Mouse (Mus musculus) embryonic facial prominence, embryonic 12.5 days (tissue): Measurements from ENCODE around the gene Paqr3. TPM values are rescaled to one million over a fixed set of nuclear protein-coding genes. Genes with fewer than 3 reads are reported as not detected.

Experiments
- ATAC-seq: fragments of 200-750 bp; cut with Nextera tagmentation; 2 replicates; pipeline ENCODE4 v1.8.0; 2017; ENCODE audit not compliant: insufficient number of reproducible peaks, insufficient read depth, low FRiP score, low TSS enrichment
- H3K27ac ChIP-seq: fragments of 300-500 bp; sonication (generic); 2 replicates; pipeline ENCODE4 v1.5.1; 2016; ENCODE audit warnings: mild to moderate bottlenecking
- H3K27me3 ChIP-seq: fragments of 300-500 bp; sonication (generic); 2 replicates; pipeline ENCODE4 v1.6.1; 2016; ENCODE audit warnings: mild to moderate bottlenecking, moderate library complexity
- H3K36me3 ChIP-seq: fragments of 300-500 bp; sonication (generic); 2 replicates; pipeline ENCODE4 v1.6.1; 2016; ENCODE audit warnings: mild to moderate bottlenecking
- H3K4me1 ChIP-seq: fragments of 300-500 bp; sonication (generic); 2 replicates; pipeline ENCODE4 v1.6.1; 2016
- H3K4me2 ChIP-seq: fragments of 300-500 bp; sonication (generic); replicated peaks from 2 replicates; pipeline ENCODE4 v1.6.1; 2016; ENCODE audit warnings: mild to moderate bottlenecking, moderate library complexity
- H3K4me3 ChIP-seq: fragments of 300-500 bp; sonication (generic); 2 replicates; pipeline ENCODE4 v1.5.1; 2016; ENCODE audit warnings: mild to moderate bottlenecking
- H3K9ac ChIP-seq: fragments of 300-500 bp; sonication (generic); 2 replicates; pipeline ENCODE4 v1.6.1; 2016; ENCODE audit warnings: mild to moderate bottlenecking, moderate library complexity
- H3K9me3 ChIP-seq: fragments of 300-500 bp; sonication (generic); 2 replicates; pipeline ENCODE4 v1.6.1; 2016; ENCODE audit warnings: mild to moderate bottlenecking, moderate library complexity
- WGBS: fragments of 180-500 bp; shearing (Covaris S2); methylation state at CpG from one replicate; pipeline ENCODE4 v1.1.7; 2016; 5-methylcytosine and 5-hydroxymethylcytosine counted together
- polyA plus RNA-seq: library from polyadenylated mRNA; unstranded; fragments of >200 nt; fragmentation: Nextera tagmentation; extraction: Ambion mirVana; gene quantifications from 2 replicates; pipeline ENCODE4 v1.2.1, GENCODE M21; 2016

Gene Paqr3
- polyA plus RNA-seq, 1 experiment from 2014 or later: 8.8 TPM

DNA sequence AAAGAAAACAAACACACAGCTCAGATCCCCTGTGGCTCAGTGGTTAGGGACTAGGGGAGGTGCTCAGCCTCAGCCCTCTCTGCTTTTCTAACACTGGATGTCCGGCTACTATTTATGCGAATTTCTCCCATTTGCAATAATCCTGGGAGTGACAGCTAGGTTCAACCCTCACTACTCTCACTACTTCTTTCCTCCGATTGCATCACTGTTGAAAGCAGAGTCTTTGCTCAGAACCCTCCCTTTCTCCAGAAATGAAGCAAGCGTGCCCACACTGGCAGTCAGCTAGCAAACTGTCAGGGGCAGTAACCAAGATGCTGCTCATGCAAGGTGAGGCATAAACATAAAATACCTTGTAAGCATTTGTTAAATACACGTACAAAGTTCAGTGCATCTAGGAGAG, 3.1 kb downstream of the Paqr3 start:
- WGBS: 87% methylated on average over 5 of the region's 5 CpGs
- peaks cover 11% of the 10 kb centered on the region for H3K4me1 ChIP-seq
- no peak overlapping the region for H3K9ac ChIP-seq
- no peaks in the 10 kb centered on the region for H3K36me3 ChIP-seq
- no peak for ATAC-seq
- no peak overlapping the region for H3K4me2 ChIP-seq
- H3K4me3 ChIP-seq: no peak overlapping the region
- no peaks in the 10 kb centered on the region for H3K27me3 ChIP-seq
- H3K27ac ChIP-seq: no peak overlapping the region
- H3K9me3 ChIP-seq: no peaks in the 10 kb centered on the region

DNA sequence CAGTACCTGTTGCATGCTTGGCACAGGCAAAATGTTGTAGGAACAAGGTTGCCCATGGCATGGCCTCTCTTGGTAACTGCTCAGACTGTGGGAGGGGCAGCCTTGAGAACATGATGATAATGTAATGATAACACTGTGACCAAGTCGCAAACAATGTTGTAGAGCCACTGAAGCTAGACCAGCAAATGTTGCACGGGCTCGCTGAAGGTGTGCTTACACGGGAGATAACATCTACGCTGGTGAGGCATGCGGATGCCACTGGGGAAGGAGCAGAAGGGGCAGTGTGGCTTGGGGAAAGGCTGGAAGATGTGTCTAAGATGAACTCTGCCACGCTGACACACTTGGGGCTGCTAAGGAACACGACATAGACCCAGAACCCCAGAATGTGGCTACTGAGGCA, 11.4 kb downstream of the Paqr3 start:
- Histone ChIP-seq H3K27me3 (no peaks in the 10 kb centered on the region), H3K36me3 (peaks cover 12% of the 10 kb centered on the region; the same call in 1 of the 2 replicates), H3K4me2 (no peak overlapping the region), H3K4me3 (no peak overlapping the region), H3K9ac (no peak overlapping the region), H3K4me1 (no peaks in the 10 kb centered on the region; the same call in 1 of the 2 replicates), H3K27ac (no peak overlapping the region), H3K9me3 (no peaks in the 10 kb centered on the region)
- WGBS: 90% methylated on average over 8 of the region's 8 CpGs
- ATAC-seq: no peak

DNA sequence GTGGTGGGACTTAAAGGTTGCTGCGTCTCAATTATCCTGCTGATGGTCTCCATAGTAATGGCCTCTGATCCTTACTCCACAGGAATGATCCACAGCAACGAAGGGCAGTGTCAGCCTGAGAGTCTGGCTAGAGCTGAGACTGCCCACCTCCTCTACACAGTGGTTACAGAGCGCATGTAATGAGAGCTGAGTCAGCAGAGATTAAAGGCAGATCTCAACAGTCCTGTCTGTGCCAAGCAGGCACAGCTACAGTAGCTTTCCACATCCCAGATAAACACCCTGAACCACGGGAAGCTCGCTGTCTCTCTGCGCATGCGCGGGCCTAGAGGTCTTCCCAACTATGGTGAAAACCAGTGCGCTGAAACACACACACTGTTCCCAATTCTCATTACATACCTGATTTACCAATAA, 13.8 kb downstream of the Paqr3 start:
- Histone ChIP-seq H3K4me2 (no peak overlapping the region), H3K9ac (no peak overlapping the region), H3K36me3 (peaks cover 10% of the 10 kb centered on the region; the same call in 1 of the 2 replicates), H3K9me3 (no peaks in the 10 kb centered on the region), H3K4me3 (no peak overlapping the region), H3K27ac (no peak overlapping the region), H3K4me1 (no peaks in the 10 kb centered on the region), H3K27me3 (no peaks in the 10 kb centered on the region)
- ATAC-seq: no peak
- WGBS: 77% methylated on average over 9 of the region's 9 CpGs

DNA sequence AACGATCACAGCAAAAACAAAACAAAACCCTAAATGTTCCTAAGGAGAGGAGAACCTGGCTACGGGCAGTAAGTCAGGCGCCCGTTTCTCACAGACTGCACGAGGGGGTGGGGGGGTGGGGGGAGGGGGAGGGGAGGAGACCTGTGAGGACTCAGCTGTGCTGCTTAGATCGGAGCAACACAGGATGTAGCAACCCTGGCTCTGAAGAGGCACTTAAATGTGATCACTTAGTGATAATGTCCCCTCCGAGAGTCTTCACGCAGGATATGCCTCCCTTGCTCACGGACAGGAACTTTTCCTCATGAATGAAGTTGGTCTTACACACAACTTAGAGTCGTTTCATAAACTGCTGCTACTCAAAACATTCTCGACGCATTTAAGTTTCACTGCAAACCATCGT, 16.1 kb downstream of the Paqr3 start:
- Histone ChIP-seq H3K4me3 (no peak overlapping the region), H3K9ac (no peak overlapping the region), H3K9me3 (no peaks in the 10 kb centered on the region), H3K27me3 (no peaks in the 10 kb centered on the region), H3K27ac (no peak overlapping the region), H3K4me2 (no peak overlapping the region), H3K36me3 (no peaks in the 10 kb centered on the region), H3K4me1 (no peaks in the 10 kb centered on the region)
- whole genome bisulfite sequencing: 66% methylated on average over 12 of the region's 13 CpGs
- ATAC-seq: no peak

DNA sequence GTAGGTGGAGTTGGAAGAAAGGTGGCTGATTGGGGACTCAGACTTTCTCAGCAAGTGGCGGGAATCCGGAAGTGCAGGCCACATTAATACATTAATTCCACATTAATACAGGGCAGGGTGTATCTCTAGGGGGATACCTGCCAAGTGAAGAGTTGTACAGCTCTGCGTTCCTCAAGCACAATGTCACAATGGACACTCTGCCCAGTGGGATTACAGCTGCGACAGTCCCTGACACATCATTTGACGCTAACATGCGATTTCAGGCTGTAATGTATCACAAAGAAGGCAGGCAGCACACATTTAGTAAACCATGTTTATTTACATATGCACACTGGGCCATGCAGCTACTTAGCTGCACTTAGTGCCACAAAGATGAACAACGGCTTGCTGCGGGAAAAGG, 18.4 kb downstream of the Paqr3 start:
- no peaks in the 10 kb centered on the region for H3K9me3 ChIP-seq
- no peak for ATAC-seq
- no peak overlapping the region for H3K9ac ChIP-seq
- no peak overlapping the region for H3K4me3 ChIP-seq
- peaks cover 3% of the 10 kb centered on the region; the same call in 1 of the 2 replicates for H3K36me3 ChIP-seq
- no peak overlapping the region for H3K27ac ChIP-seq
- H3K4me2 ChIP-seq: no peak overlapping the region
- 76% methylated on average over 8 of the region's 8 CpGs for WGBS
- no peaks in the 10 kb centered on the region for H3K27me3 ChIP-seq
- H3K4me1 ChIP-seq: no peaks in the 10 kb centered on the region

DNA sequence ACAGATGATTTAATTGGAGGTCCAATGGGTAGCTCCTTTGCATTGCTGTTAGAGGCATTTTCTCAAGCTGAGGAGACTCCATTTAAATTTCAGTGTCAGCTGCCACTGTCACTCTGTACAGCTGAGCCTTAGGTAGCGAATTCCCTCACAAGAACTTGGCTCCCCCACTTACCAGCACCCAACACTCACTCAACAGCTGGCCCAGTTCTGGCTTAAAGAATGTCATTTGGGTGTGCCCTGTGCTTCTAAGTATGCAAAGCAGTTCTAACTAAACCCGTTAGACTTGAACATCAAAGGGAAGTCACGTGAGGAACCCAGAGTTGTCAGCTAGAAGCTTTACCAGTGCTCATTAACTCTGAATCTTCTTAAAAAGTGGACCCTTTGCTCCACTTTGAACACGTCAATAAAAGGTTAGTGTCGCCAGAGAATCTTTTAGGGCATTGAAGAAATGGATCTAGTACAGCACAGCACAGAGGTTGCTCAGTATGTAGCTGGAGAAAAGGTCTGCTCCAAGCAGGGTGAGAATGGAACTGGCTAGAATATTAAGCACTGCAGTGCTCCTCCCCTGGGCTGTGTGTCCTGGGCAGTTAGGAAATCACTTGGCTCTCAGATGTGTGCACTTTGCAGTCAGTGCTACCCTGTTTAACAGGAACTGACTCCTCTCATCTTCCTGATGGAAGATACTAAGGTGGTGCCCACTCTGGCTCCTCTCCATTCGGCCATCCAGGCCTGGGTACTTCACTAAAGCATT, 21.2 kb downstream of the Paqr3 start:
- no peaks in the 10 kb centered on the region for H3K9me3 ChIP-seq
- no peak overlapping the region for H3K9ac ChIP-seq
- no peaks in the 10 kb centered on the region for H3K27me3 ChIP-seq
- 73% methylated on average over 6 of the region's 6 CpGs for WGBS
- H3K4me1 ChIP-seq: no peaks in the 10 kb centered on the region
- peaks cover 20% of the 10 kb centered on the region for H3K36me3 ChIP-seq
- H3K4me2 ChIP-seq: no peak overlapping the region
- ATAC-seq: no peak
- no peak overlapping the region for H3K27ac ChIP-seq
- no peak overlapping the region for H3K4me3 ChIP-seq

DNA sequence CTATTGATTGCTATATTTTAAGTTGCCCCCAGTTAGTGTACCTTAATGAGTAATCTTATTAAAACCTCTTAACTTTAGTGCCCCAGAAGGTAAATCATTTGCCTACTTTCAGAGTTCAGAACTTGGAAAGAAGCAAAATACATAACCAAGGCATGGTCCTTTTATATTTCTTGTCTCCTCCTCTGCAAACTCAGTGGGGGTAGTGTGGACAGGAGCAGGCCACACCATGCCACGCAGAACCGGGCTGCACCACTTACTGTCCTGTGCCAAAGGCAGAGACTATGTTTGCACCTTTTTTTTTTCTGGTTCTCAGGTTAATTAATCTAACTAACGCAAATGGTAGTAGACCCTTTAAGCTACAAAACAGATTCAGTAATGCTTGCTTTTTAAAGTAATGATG, 22.0 kb downstream of the Paqr3 start:
- H3K36me3 ChIP-seq: peaks cover 21% of the 10 kb centered on the region
- H3K4me2 ChIP-seq: no peak overlapping the region
- ATAC-seq: no peak
- WGBS: 86% methylated on average over 3 of the region's 3 CpGs
- H3K9ac ChIP-seq: no peak overlapping the region
- H3K27ac ChIP-seq: no peak overlapping the region
- H3K4me1 ChIP-seq: no peaks in the 10 kb centered on the region
- no peaks in the 10 kb centered on the region for H3K27me3 ChIP-seq
- no peak overlapping the region for H3K4me3 ChIP-seq
- H3K9me3 ChIP-seq: no peaks in the 10 kb centered on the region

DNA sequence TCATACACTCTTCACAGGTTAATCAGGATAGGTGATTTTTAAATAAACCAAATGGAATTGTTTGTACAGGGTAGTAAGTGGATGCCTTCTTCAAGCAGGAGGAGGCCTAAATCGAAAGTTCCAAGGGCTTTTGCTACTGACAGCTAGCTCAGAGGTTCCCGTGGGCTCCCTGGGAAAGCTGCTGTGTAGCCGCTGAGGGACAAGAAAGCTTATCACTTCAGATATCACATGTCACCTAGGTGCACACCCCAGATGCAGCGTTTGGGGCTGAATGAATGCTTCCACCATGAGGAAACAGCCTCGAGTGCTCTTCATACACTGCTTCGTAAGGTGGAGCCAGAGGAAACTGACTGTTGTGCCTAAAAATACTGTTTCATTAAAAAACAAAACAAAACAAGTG, 23.2 kb downstream of the Paqr3 start:
- Histone ChIP-seq H3K4me2 (no peak overlapping the region), H3K4me1 (no peaks in the 10 kb centered on the region), H3K9ac (no peak overlapping the region), H3K4me3 (no peak overlapping the region), H3K27me3 (no peaks in the 10 kb centered on the region), H3K36me3 (peaks cover 25% of the 10 kb centered on the region), H3K9me3 (no peaks in the 10 kb centered on the region), H3K27ac (no peak overlapping the region)
- no peak for ATAC-seq
- 81% methylated on average over 6 of the region's 6 CpGs for WGBS

DNA sequence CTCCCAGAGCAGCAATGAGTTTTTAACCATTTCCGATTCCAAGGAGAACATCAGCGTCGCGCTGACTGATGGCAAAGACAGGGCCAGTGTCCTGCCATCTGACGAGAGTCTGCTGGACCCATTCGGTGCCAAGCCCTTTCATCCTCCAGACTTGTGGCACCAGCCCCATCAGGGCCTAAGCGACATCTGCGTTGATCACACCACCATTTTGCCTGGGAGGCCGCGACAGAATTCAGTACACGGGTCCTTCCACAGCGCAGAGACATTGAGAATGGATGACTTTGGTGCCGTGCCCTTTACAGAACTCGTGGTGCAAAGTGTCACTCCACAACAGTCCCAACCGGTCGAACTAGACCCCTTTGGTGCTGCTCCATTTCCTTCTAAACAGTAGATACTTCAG, 23.6 kb downstream of the Paqr3 start:
- Histone ChIP-seq H3K27me3 (no peaks in the 10 kb centered on the region), H3K36me3 (peaks cover 25% of the 10 kb centered on the region), H3K4me2 (no peak overlapping the region), H3K4me3 (no peak overlapping the region), H3K9me3 (no peaks in the 10 kb centered on the region), H3K4me1 (no peaks in the 10 kb centered on the region), H3K27ac (no peak overlapping the region), H3K9ac (no peak overlapping the region)
- no peak for ATAC-seq
- WGBS: 95% methylated on average over 16 of the region's 16 CpGs

DNA sequence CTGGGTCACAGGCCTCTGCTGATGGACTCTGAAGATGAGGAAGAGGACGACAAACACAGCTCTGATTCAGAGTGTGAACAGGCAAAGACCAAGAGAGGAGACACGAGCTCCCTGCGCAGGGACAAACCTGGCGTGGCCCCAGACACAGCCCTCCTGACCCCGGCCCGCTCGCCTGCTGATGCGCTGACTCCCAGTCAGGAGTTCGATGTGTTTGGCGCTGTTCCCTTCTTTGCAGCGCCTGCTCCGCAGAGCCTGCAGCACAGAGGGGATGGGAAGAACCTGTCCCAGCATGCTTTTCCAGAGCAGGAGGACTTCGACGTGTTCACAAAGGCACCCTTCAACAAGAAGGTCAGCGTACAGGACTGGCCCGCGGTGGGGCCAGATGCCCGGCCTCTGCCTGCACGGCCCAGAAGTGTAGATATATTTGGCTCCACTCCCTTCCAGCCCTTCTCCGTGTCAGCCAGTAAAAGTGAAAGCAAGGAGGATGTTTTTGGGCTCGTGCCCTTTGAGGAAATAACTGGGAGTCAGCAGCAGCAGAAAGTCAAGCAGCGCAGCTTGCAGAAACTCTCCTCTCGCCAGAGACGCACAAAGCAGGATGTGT, 24.3 kb downstream of the Paqr3 start:
- H3K4me1 ChIP-seq: no peaks in the 10 kb centered on the region
- no peak overlapping the region for H3K9ac ChIP-seq
- H3K27me3 ChIP-seq: no peaks in the 10 kb centered on the region
- peaks cover 25% of the 10 kb centered on the region for H3K36me3 ChIP-seq
- H3K9me3 ChIP-seq: no peaks in the 10 kb centered on the region
- no peak overlapping the region for H3K4me3 ChIP-seq
- 89% methylated on average over 24 of the region's 24 CpGs for WGBS
- H3K27ac ChIP-seq: no peak overlapping the region
- no peak overlapping the region for H3K4me2 ChIP-seq
- no peak for ATAC-seq

DNA sequence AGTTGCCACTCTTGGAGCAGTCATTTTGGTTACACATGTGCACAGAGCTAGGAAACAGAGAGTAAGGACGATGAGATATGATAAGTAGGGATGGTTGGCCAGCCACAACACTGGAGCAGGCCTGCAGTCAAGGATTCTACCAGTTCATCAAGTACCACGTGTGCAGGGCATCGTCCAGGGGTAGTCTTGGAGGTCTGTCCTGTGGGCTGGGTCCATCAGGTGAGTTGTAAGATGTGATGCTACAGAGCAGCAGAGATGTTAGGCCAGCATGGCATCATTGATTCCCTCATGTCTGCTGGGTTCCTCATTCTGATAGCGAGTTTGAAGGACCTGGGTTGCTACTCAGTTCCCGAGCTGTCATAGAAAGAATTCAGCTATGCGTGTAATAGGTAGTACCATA, 26.3 kb downstream of the Paqr3 start:
- Histone ChIP-seq H3K27ac (no peak overlapping the region), H3K4me3 (no peak overlapping the region), H3K4me1 (no peaks in the 10 kb centered on the region), H3K9ac (no peak overlapping the region), H3K36me3 (peaks cover 25% of the 10 kb centered on the region), H3K9me3 (no peaks in the 10 kb centered on the region), H3K27me3 (no peaks in the 10 kb centered on the region), H3K4me2 (no peak overlapping the region)
- no peak for ATAC-seq
- WGBS: 97% methylated on average over 6 of the region's 6 CpGs

DNA sequence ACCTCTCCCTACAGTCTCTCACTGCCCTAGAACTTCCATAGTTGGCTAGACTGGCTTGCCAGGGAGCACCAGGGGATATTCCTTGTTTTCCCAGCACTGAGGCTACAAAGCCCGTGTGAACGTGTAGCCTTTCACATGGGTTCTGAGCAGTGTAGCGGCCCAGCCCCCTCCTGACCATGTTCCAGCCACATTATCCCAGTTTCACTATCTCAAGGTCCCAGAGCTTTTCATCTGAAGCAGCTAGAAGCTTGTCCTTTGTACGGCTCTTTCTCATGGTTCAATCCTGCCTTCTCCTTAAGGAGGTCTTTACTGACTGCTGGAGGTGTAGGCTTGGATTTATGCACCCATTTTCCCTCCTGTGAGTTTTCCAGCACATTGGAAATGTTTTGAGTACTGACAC, 26.9 kb downstream of the Paqr3 start:
- no peak overlapping the region for H3K4me2 ChIP-seq
- ATAC-seq: no peak
- H3K4me1 ChIP-seq: no peaks in the 10 kb centered on the region
- peaks cover 25% of the 10 kb centered on the region for H3K36me3 ChIP-seq
- no peak overlapping the region for H3K4me3 ChIP-seq
- WGBS: 90% methylated on average over 4 of the region's 4 CpGs
- H3K27ac ChIP-seq: no peak overlapping the region
- no peaks in the 10 kb centered on the region for H3K27me3 ChIP-seq
- H3K9me3 ChIP-seq: no peaks in the 10 kb centered on the region
- no peak overlapping the region for H3K9ac ChIP-seq
